Mouse (Mus musculus) limb, embryonic 12.5 days (tissue): ENCODE measurements around the gene Rflna. TPM values are rescaled to one million over a fixed set of nuclear protein-coding genes. Genes with fewer than 3 reads are reported as not detected.

ENCODE experiments used
- ATAC-seq: fragments of 200-750 bp; cut with Nextera tagmentation; 2 replicates; pipeline ENCODE4 v1.8.0; 2017; ENCODE audit warnings: low read depth, moderate TSS enrichment; ENCODE audit not compliant: insufficient number of reproducible peaks, insufficient read depth, low FRiP score, low TSS enrichment
- H3K27ac ChIP-seq: fragments of 300-500 bp; sonication (generic); 2 replicates; pipeline ENCODE4 v1.5.1; 2016; ENCODE audit warnings: mild to moderate bottlenecking, moderate library complexity
- H3K27me3 ChIP-seq: fragments of 300-500 bp; sonication (generic); 2 replicates; pipeline ENCODE4 v1.6.1; 2016; ENCODE audit warnings: mild to moderate bottlenecking, moderate library complexity
- H3K36me3 ChIP-seq: fragments of 300-500 bp; sonication (generic); 2 replicates; pipeline ENCODE4 v1.6.1; 2016; ENCODE audit warnings: mild to moderate bottlenecking, moderate library complexity
- H3K4me1 ChIP-seq: fragments of 300-500 bp; sonication (generic); replicated peaks from 2 replicates; pipeline ENCODE4 v1.6.1; 2016
- H3K4me2 ChIP-seq: fragments of 300-500 bp; sonication (generic); 2 replicates; pipeline ENCODE4 v1.6.1; 2016; ENCODE audit warnings: mild to moderate bottlenecking, moderate library complexity
- H3K4me3 ChIP-seq: fragments of 300-500 bp; sonication (generic); replicated peaks from 2 replicates; pipeline ENCODE4 v1.5.1; 2016; ENCODE audit warnings: mild to moderate bottlenecking
- H3K9ac ChIP-seq: fragments of 300-500 bp; sonication (generic); replicated peaks from 2 replicates; pipeline ENCODE4 v1.6.1; 2016; ENCODE audit warnings: mild to moderate bottlenecking, moderate library complexity
- H3K9me3 ChIP-seq: fragments of 300-500 bp; sonication (generic); 2 replicates; pipeline ENCODE4 v1.6.1; 2016; ENCODE audit warnings: mild to moderate bottlenecking, moderate library complexity
- WGBS: fragments of 180-500 bp; shearing (Covaris S2); methylation state at CpG from one replicate; pipeline ENCODE4 v1.1.7; 2016; 5-methylcytosine and 5-hydroxymethylcytosine counted together
- polyA plus RNA-seq: library from polyadenylated mRNA; unstranded; fragments of >200 nt; fragmentation: Nextera tagmentation; extraction: Ambion mirVana; gene quantifications from 2 replicates; pipeline ENCODE4 v1.2.1, GENCODE M21; 2016

Rflna gene
- polyA plus RNA-seq, 1 experiment from 2014 or later: 28.6 TPM

- H3K36me3 ChIP-seq: no peaks in the 10 kb centered on the region
- WGBS: 16% methylated on average over 8 of the region's 8 CpGs
- peaks cover 2% of the 10 kb centered on the region; the same call in 1 of the 2 replicates for H3K9me3 ChIP-seq
- no peaks in the 10 kb centered on the region for H3K27me3 ChIP-seq
- peak overlapping the region; percentile 72; the same call in 1 of the 2 replicates for H3K27ac ChIP-seq
- H3K9ac ChIP-seq: no peak overlapping the region
- H3K4me1 ChIP-seq: peaks cover 26% of the 10 kb centered on the region
- no peak for ATAC-seq
- no peak overlapping the region for H3K4me2 ChIP-seq
- H3K4me3 ChIP-seq: no peak overlapping the region
Observed at GRCm38 (mm10) chr5:124969790-124970189, 33.2 kb upstream of the Rflna start.

- Histone ChIP-seq H3K27me3 (no peaks in the 10 kb centered on the region), H3K4me2 (no peak overlapping the region), H3K4me3 (no peak overlapping the region), H3K27ac (no peak overlapping the region), H3K9ac (no peak overlapping the region), H3K9me3 (peaks cover 20% of the 10 kb centered on the region), H3K4me1 (peaks cover 8% of the 10 kb centered on the region; the same call in 1 of the 2 replicates), H3K36me3 (no peaks in the 10 kb centered on the region)
- no peak for ATAC-seq
- WGBS: 89% methylated on average over 5 of the region's 5 CpGs
Observed at GRCm38 (mm10) chr5:124986222-124986621, 16.8 kb upstream of the Rflna start.

GRCm38 (mm10) chr5:124986656-124987055 is 16.4 kb upstream of the Rflna start:
- H3K4me1 ChIP-seq: peaks cover 8% of the 10 kb centered on the region; the same call in 1 of the 2 replicates
- H3K4me3 ChIP-seq: no peak overlapping the region
- WGBS: 80% methylated on average over 5 of the region's 5 CpGs
- H3K9me3 ChIP-seq: peaks cover 20% of the 10 kb centered on the region
- no peak overlapping the region for H3K9ac ChIP-seq
- H3K4me2 ChIP-seq: no peak overlapping the region
- H3K36me3 ChIP-seq: no peaks in the 10 kb centered on the region
- no peak overlapping the region for H3K27ac ChIP-seq
- no peak for ATAC-seq
- no peaks in the 10 kb centered on the region for H3K27me3 ChIP-seq

- no peak overlapping the region for H3K4me2 ChIP-seq
- no peak for ATAC-seq
- no peaks in the 10 kb centered on the region for H3K36me3 ChIP-seq
- H3K9ac ChIP-seq: no peak overlapping the region
- H3K27ac ChIP-seq: no peak overlapping the region
- 96% methylated on average over 2 of the region's 2 CpGs for WGBS
- no peak overlapping the region for H3K4me3 ChIP-seq
- H3K4me1 ChIP-seq: peaks cover 17% of the 10 kb centered on the region; the same call in 1 of the 2 replicates
- H3K27me3 ChIP-seq: no peaks in the 10 kb centered on the region
- H3K9me3 ChIP-seq: no peaks in the 10 kb centered on the region
Observed at GRCm38 (mm10) chr5:124989724-124990123, 13.3 kb upstream of the Rflna start.

- Histone ChIP-seq H3K4me1 (peaks cover 23% of the 10 kb centered on the region), H3K4me3 (no peak overlapping the region), H3K9me3 (no peaks in the 10 kb centered on the region), H3K27ac (peak overlapping the region; percentile 89), H3K36me3 (no peaks in the 10 kb centered on the region), H3K4me2 (no peak overlapping the region), H3K27me3 (no peaks in the 10 kb centered on the region), H3K9ac (no peak overlapping the region)
- 68% methylated on average over 8 of the region's 8 CpGs for WGBS
- ATAC-seq: no peak; the same call in 1 of the 2 replicates
Observed at GRCm38 (mm10) chr5:124992323-124992722, 10.7 kb upstream of the Rflna start.

- no peaks in the 10 kb centered on the region for H3K9me3 ChIP-seq
- ATAC-seq: no peak
- H3K27me3 ChIP-seq: no peaks in the 10 kb centered on the region
- H3K36me3 ChIP-seq: no peaks in the 10 kb centered on the region
- peaks cover 24% of the 10 kb centered on the region for H3K4me1 ChIP-seq
- WGBS: 80% methylated on average over 11 of the region's 11 CpGs
- H3K27ac ChIP-seq: peak overlapping the region; percentile 89
- no peak overlapping the region for H3K9ac ChIP-seq
- H3K4me3 ChIP-seq: no peak overlapping the region
- no peak overlapping the region for H3K4me2 ChIP-seq
Observed at GRCm38 (mm10) chr5:124992891-124993290, 10.1 kb upstream of the Rflna start.

GRCm38 (mm10) chr5:124996816-124997215 is 6.2 kb upstream of the Rflna start:
- ATAC-seq: no peak

GRCm38 (mm10) chr5:124997913-124998312 is 5.1 kb upstream of the Rflna start:
- Histone ChIP-seq H3K4me2 (peak overlapping the region; percentile 17; the same call in 1 of the 2 replicates), H3K36me3 (no peaks in the 10 kb centered on the region), H3K27me3 (peaks cover 12% of the 10 kb centered on the region), H3K9me3 (no peaks in the 10 kb centered on the region), H3K4me1 (peaks cover 47% of the 10 kb centered on the region), H3K27ac (peak overlapping the region; percentile 91), H3K9ac (peak overlapping the region; percentile 48), H3K4me3 (no peak overlapping the region)
- ATAC-seq: no peak; the same call in 1 of the 2 replicates
- WGBS: 42% methylated on average over 4 of the region's 4 CpGs

More at GRCm38 (mm10) chr5:124996816-124997215, 6.2 kb upstream of the Rflna start:
- Histone ChIP-seq H3K36me3 (no peaks in the 10 kb centered on the region), H3K4me1 (peaks cover 42% of the 10 kb centered on the region), H3K27me3 (peaks cover 2% of the 10 kb centered on the region; the same call in 1 of the 2 replicates), H3K4me3 (no peak overlapping the region), H3K27ac (peak overlapping the region; percentile 91), H3K9ac (no peak overlapping the region), H3K4me2 (no peak overlapping the region), H3K9me3 (no peaks in the 10 kb centered on the region)
- WGBS: 67% methylated on average over 6 of the region's 6 CpGs

GRCm38 (mm10) chr5:125000756-125001250 is 2.2 kb upstream of the Rflna start:
- Histone ChIP-seq H3K9me3 (no peaks in the 10 kb centered on the region), H3K36me3 (no peaks in the 10 kb centered on the region), H3K4me1 (peaks cover 60% of the 10 kb centered on the region), H3K4me3 (no peak overlapping the region), H3K4me2 (no peak overlapping the region), H3K27ac (no peak overlapping the region), H3K9ac (no peak overlapping the region), H3K27me3 (peaks cover 39% of the 10 kb centered on the region)
- 66% methylated on average over 10 of the region's 10 CpGs for WGBS
- ATAC-seq: no peak

GRCm38 (mm10) chr5:125003873-125004255 is 843 bp downstream of the Rflna start:
- ATAC-seq: no peak
- WGBS: 12% methylated on average over 15 of the region's 15 CpGs
- Histone ChIP-seq H3K4me3 (peak overlapping the region; percentile 50), H3K27me3 (peaks cover 39% of the 10 kb centered on the region), H3K4me1 (peaks cover 64% of the 10 kb centered on the region), H3K36me3 (no peaks in the 10 kb centered on the region; the same call in 1 of the 2 replicates), H3K9me3 (no peaks in the 10 kb centered on the region), H3K9ac (peak overlapping the region; percentile 68), H3K4me2 (peak overlapping the region; percentile 67), H3K27ac (no peak overlapping the region; the same call in 1 of the 2 replicates)

GRCm38 (mm10) chr5:125005871-125006652 is 3.0 kb downstream of the Rflna start:
- 63% methylated on average over 9 of the region's 9 CpGs for WGBS
- Histone ChIP-seq H3K4me1 (peaks cover 49% of the 10 kb centered on the region), H3K36me3 (peaks cover 20% of the 10 kb centered on the region), H3K9me3 (no peaks in the 10 kb centered on the region), H3K27me3 (peaks cover 39% of the 10 kb centered on the region), H3K27ac (peak overlapping the region; percentile 53), H3K9ac (no peak overlapping the region; the same call in 1 of the 2 replicates), H3K4me2 (peak overlapping the region; percentile 67), H3K4me3 (peak overlapping the region; percentile 50)
- no peak for ATAC-seq
